Mouse (Mus musculus) hindbrain, embryonic 14.5 days (tissue): ENCODE measurements at regions not wholly inside any gene's neighbourhood (a gene's known extent, or its start where the extent isn't known, plus 50 kb on each side); places are given as distances from the start of the nearest gene placed in this dataset.

ENCODE experiments used
- ATAC-seq: fragments of 200-750 bp; cut with Nextera tagmentation; 2 replicates; pipeline ENCODE4 v1.8.0; 2017; ENCODE audit warnings: moderate number of reproducible peaks, mild to moderate bottlenecking, moderate TSS enrichment, moderate library complexity; ENCODE audit not compliant: low FRiP score
- DNase-seq: peaks from one replicate; pipeline ENCODE4 v3.0.0-alpha.2; 2015; ENCODE audit warnings: low spot score
- H3K27ac ChIP-seq: fragments of 300-500 bp; sonication (generic); 2 replicates; pipeline ENCODE4 v1.5.1; 2014; ENCODE audit warnings: mild to moderate bottlenecking, moderate library complexity
- H3K27me3 ChIP-seq: fragments of 300-500 bp; sonication (generic); 2 replicates; pipeline ENCODE4 v1.6.1; 2014; ENCODE audit warnings: mild to moderate bottlenecking, low read length, mixed read lengths; ENCODE audit not compliant: control insufficient read depth, insufficient read depth
- H3K36me3 ChIP-seq: fragments of 300-500 bp; sonication (generic); replicated peaks from 2 replicates; pipeline ENCODE4 v1.6.1; 2014; ENCODE audit not compliant: control insufficient read depth, insufficient read depth
- H3K4me1 ChIP-seq: fragments of 300-500 bp; sonication (generic); replicated peaks from 2 replicates; pipeline ENCODE4 v1.6.1; 2014; ENCODE audit warnings: antibody characterized with exemption, low read length, mixed read lengths; ENCODE audit not compliant: control insufficient read depth, insufficient read depth
- H3K4me2 ChIP-seq: fragments of 300-500 bp; sonication (generic); replicated peaks from 2 replicates; pipeline ENCODE4 v1.6.1; 2014; ENCODE audit warnings: mild to moderate bottlenecking, moderate library complexity
- H3K4me3 ChIP-seq: fragments of 300-500 bp; sonication (generic); replicated peaks from 2 replicates; pipeline ENCODE4 v1.5.1; 2014; ENCODE audit warnings: mild to moderate bottlenecking, low read length
- H3K9ac ChIP-seq: fragments of 300-500 bp; sonication (generic); 2 replicates; pipeline ENCODE4 v1.6.1; 2014
- H3K9me3 ChIP-seq: fragments of 300-500 bp; sonication (generic); 2 replicates; pipeline ENCODE4 v1.6.1; 2016; ENCODE audit warnings: low read length; ENCODE audit not compliant: control insufficient read depth
- WGBS: fragments of 180-500 bp; shearing (Covaris S2); extraction: QIAGEN DNeasy Blood & Tissue Kit; methylation state at CpG from one replicate; pipeline ENCODE4 v1.1.7; 2014; 5-methylcytosine and 5-hydroxymethylcytosine counted together

DNA sequence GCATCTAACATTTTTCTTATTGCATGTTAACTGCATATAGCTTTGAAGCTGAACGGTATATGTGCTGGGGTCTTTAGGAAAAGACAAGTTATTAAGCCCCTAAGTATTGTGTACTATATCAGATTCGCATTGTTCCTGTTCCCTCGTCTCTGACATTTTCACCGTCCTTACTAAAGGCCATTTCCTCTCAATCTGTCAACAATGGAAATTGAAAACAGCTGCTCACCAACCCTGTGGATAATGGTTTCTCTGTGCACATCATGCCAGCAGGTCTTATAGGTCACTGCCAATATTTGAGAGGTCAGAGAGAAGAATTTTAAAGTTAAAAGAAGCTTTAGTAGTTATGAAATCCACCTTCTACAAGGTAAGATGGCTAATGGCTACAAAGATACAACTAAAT lies 797.4 kb upstream of the Impad1 start:
- no peak overlapping the region for H3K9ac ChIP-seq

GRCm38 (mm10) chr4:5587465-5587864 lies 794.3 kb upstream of the Impad1 start:
- Histone ChIP-seq H3K4me1 (no peaks in the 10 kb centered on the region), H3K4me3 (no peak overlapping the region), H3K36me3 (no peaks in the 10 kb centered on the region), H3K9ac (no peak overlapping the region), H3K4me2 (no peak overlapping the region), H3K27ac (no peak overlapping the region), H3K27me3 (no peaks in the 10 kb centered on the region), H3K9me3 (no peaks in the 10 kb centered on the region)
- DNase-seq (no peak), ATAC-seq (0 out of 2 replicates have a peak, but pooled peaks have one; percentile 44)
- 91% methylated on average over 4 of the region's 4 CpGs for WGBS

More for the DNA sequence above, 797.4 kb upstream of the Impad1 start:
- 61% methylated on average over 4 of the region's 4 CpGs for WGBS
- Histone ChIP-seq H3K4me1 (no peaks in the 10 kb centered on the region), H3K4me2 (no peak overlapping the region), H3K36me3 (no peaks in the 10 kb centered on the region), H3K9me3 (no peaks in the 10 kb centered on the region), H3K27me3 (no peaks in the 10 kb centered on the region), H3K4me3 (no peak overlapping the region), H3K27ac (no peak overlapping the region)
- DNase-seq (no peak), ATAC-seq (no peak)

DNA sequence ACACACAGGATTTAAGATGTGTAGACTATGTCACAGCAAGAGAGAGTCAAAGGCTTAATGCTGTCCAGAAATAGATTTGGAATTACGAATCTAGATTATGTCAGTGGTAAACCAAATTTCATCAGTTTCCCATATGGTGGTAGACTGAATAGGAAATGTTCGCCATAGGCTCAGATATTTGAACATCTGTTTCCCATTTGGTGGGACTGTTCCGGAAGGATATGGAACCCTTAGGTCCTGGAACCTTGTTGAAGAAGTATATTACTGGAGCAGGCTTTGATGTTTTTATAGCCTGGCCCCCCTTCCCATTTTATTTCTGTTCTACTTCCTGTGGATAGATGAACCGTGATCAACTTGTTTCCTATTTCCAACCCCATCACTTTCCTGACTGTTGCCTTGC lies 792.0 kb upstream of the Impad1 start:
- Histone ChIP-seq H3K27me3 (no peaks in the 10 kb centered on the region), H3K4me3 (no peak overlapping the region), H3K36me3 (no peaks in the 10 kb centered on the region), H3K27ac (no peak overlapping the region), H3K4me1 (no peaks in the 10 kb centered on the region), H3K4me2 (no peak overlapping the region), H3K9ac (no peak overlapping the region), H3K9me3 (no peaks in the 10 kb centered on the region)
- ATAC-seq, result no peak
- 86% methylated on average over 4 of the region's 4 CpGs for WGBS
- DNase-seq, result no peak

- DNase-seq, result no peak
- Histone ChIP-seq H3K4me1 (no peaks in the 10 kb centered on the region), H3K9ac (no peak overlapping the region), H3K9me3 (no peaks in the 10 kb centered on the region), H3K4me3 (no peak overlapping the region), H3K36me3 (no peaks in the 10 kb centered on the region), H3K27ac (no peak overlapping the region), H3K4me2 (no peak overlapping the region), H3K27me3 (no peaks in the 10 kb centered on the region)
- WGBS, result 68% methylated on average over 6 of the region's 6 CpGs
- ATAC-seq, result peak; percentile 43; the same call in 1 of the 2 replicates
These were observed 791.0 kb upstream of the Impad1 start for GRCm38 (mm10) chr4:5583989-5584677.

DNA sequence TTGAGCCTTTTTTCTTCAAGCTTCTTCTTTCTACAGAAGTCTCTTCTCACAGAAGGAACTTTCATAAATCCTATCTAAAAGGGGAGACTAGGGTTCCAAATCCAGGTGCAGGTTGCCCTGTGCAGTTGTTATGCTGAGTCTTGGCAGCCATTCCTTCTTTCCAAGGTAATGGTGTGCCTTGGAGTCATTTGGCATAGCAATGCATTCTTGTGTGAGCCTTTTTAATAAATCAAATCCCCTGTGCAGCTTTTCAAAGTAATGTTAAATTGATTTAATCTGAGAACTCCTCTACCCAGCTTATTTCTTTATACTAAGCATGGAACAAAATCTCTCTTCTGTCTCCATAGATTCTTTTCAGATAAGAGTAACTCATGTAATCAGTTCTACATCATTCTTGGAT lies 774.9 kb upstream of the Impad1 start:
- no peaks in the 10 kb centered on the region for H3K36me3 ChIP-seq
- DNase-seq, result no peak
- ATAC-seq, result no peak
- H3K4me1 ChIP-seq, result no peaks in the 10 kb centered on the region
- H3K9ac ChIP-seq, result no peak overlapping the region
- H3K27me3 ChIP-seq, result no peaks in the 10 kb centered on the region
- no peak overlapping the region for H3K4me3 ChIP-seq
- no peaks in the 10 kb centered on the region for H3K9me3 ChIP-seq
- H3K4me2 ChIP-seq, result no peak overlapping the region
- H3K27ac ChIP-seq, result no peak overlapping the region

DNA sequence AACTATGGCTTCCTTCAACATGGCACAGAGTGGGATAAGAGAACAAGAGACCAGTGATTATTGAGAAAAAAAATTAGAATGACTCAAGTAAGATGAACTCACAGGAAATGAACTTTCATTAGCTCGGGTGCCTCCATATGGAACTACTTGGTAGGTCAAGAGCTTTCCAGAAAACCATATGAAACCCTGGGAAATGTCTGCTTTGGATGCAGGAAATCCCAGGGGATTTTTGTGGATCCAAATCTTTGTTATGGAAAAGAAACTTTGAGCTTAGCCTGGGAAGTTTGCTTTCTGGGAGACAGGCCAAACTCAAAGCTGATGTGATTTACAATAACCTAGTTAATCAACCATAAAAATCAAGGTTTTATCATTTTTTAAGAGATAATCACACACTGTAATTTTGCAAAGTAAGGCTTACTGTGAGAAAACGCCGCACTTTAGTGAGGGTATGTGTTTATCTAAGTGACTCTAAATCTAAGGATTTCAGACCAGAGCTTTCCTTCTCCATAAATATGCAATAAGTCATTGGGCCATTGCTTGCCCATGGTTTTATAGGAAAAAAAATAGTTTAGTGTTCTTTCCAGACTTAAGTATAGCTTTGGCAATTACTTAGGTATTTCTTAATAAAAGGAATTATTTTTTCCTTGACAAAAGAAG lies 767.0 kb upstream of the Impad1 start:
- no peak overlapping the region for H3K27ac ChIP-seq
- 81% methylated on average over 3 of the region's 3 CpGs for WGBS
- H3K4me2 ChIP-seq, result no peak overlapping the region
- H3K36me3 ChIP-seq, result no peaks in the 10 kb centered on the region
- no peaks in the 10 kb centered on the region for H3K4me1 ChIP-seq
- H3K9me3 ChIP-seq, result no peaks in the 10 kb centered on the region
- no peaks in the 10 kb centered on the region for H3K27me3 ChIP-seq
- no peak for DNase-seq
- no peak overlapping the region for H3K4me3 ChIP-seq
- no peak for ATAC-seq
- H3K9ac ChIP-seq, result no peak overlapping the region

DNA sequence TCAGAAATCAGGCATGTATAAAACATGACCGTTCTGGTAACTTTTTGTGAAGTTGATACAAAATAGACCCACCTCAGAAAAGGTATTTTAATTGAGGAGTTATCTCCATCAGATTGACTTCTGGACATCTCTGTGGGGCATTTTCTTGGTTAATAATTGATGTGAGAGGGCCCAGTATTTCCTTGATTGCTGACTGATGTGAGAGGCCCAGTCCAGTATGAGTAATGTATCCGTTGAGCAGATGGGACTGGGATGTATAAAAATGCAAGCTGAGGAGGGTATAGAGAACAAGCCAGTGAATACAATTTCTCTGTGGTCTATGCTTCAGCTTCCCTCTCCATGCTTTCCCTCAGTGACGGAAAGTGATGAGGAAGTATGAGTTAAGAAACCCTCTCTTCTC lies 747.0 kb upstream of the Impad1 start:
- Histone ChIP-seq H3K27ac (no peak overlapping the region), H3K9ac (no peak overlapping the region), H3K4me2 (no peak overlapping the region), H3K4me1 (no peaks in the 10 kb centered on the region), H3K4me3 (no peak overlapping the region), H3K36me3 (no peaks in the 10 kb centered on the region), H3K27me3 (no peaks in the 10 kb centered on the region), H3K9me3 (no peaks in the 10 kb centered on the region)
- 93% methylated on average over 3 of the region's 3 CpGs for WGBS
- ATAC-seq, result no peak
- DNase-seq, result no peak

- ATAC-seq (no peak), DNase-seq (no peak)
- Histone ChIP-seq H3K27me3 (no peaks in the 10 kb centered on the region), H3K4me2 (no peak overlapping the region), H3K9me3 (no peaks in the 10 kb centered on the region), H3K27ac (no peak overlapping the region), H3K4me3 (no peak overlapping the region), H3K4me1 (no peaks in the 10 kb centered on the region), H3K36me3 (no peaks in the 10 kb centered on the region), H3K9ac (no peak overlapping the region)
- WGBS, result 69% methylated on average over 4 of the region's 4 CpGs
These were observed 737.3 kb upstream of the Impad1 start for GRCm38 (mm10) chr4:5530416-5530815.

DNA sequence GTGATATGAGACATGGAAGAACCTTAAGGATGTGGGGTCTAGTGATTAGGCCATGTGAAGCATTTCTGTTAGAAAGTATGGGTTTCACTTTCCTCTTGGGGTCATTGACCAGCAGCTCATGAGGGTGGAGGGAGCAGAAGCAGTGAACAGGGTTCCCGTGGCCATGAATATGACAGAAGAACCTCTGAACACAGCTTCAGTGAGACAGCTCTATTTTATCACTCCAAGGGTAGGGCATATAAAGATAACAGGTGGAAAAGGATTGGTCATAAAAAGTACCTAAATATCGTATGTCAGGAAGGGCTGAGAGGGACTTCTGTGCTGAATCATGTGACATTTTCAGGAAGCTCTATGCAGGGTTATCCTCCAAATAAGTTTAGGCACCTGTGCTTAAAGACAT lies 725.4 kb upstream of the Impad1 start:
- ATAC-seq (no peak), DNase-seq (no peak)
- WGBS, result 93% methylated on average over 2 of the region's 2 CpGs
- H3K9ac ChIP-seq, result no peak overlapping the region
- no peak overlapping the region for H3K27ac ChIP-seq
- no peaks in the 10 kb centered on the region for H3K4me1 ChIP-seq
- H3K36me3 ChIP-seq, result no peaks in the 10 kb centered on the region
- H3K27me3 ChIP-seq, result no peaks in the 10 kb centered on the region
- no peak overlapping the region for H3K4me2 ChIP-seq
- H3K9me3 ChIP-seq, result no peaks in the 10 kb centered on the region
- no peak overlapping the region for H3K4me3 ChIP-seq
